Mouse (Mus musculus) heart, adult 11 months (tissue): Measurements from ENCODE around the gene Uqcc3.
A peak's percentile ranks its signal among the peaks of the same experiment; 100 is the strongest.
"Not testable (repeated sequence)": the region's sequence is repeated elsewhere in the genome, so short reads cannot be mapped to it uniquely, and the experiment has no call there.

Experiments used
- DNase-seq: peaks from one replicate; pipeline ENCODE4 v3.0.0; 2022

Uqcc3 gene

GRCm38 (mm10) chr19:8892829-8893766, 12.4 kb upstream of the Uqcc3 start, which contains the start of gene Ints5:
Ints5 (plus strand) TSS chr19:8893005.
- DNase-seq, result peak; percentile 98

GRCm38 (mm10) chr19:8888511-8889385, 8.0 kb upstream of the Uqcc3 start, which contains the start of the genes 1810009A15Rik and Gm49416:
1810009A15Rik (plus strand) TSS chr19:8888853.
Gm49416 (plus strand) TSS chr19:8888926.
- peak; percentile 100 for DNase-seq

DNA sequence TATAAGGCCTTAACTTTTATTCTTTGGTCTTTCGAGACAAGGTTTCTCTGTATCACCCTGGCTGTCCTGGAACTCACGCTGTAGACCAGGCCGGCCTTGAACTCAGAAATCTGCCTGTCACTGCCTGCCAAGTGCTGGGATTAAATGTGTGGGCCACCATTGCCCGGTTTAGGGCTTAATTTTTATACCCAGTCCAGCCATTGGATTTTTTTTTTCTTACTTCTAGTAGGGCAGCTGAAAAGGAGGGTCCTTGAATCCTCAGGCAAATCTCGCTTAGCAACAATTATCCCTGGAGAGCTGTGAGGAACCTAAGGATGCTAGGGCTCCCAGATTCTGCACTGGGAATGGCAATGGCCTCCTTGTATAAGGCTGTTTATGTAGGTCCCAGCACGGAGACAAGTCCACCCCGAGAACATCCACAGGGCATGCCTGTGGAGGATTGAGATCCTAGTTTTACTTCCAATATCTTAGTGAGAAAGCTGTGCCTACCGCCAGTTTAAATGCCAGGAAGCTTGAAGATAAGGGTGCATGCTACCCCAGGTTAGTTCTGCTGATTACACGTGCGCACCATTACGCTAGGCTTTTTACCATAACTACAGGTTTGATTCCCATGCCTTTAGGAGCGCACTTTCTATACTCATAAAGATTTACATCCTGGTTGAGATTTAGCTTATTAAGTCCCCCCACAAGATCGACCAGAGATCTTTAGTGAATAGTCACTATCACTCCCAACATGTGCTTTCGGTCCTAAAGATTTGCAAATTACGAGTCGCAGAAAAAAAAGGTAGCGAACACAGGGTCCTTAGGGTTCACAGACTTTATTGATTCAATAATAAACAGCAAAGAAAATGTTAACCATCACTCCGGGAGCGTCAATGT, 7.1 kb upstream of the Uqcc3 start:
- DNase-seq, result no peak

DNA sequence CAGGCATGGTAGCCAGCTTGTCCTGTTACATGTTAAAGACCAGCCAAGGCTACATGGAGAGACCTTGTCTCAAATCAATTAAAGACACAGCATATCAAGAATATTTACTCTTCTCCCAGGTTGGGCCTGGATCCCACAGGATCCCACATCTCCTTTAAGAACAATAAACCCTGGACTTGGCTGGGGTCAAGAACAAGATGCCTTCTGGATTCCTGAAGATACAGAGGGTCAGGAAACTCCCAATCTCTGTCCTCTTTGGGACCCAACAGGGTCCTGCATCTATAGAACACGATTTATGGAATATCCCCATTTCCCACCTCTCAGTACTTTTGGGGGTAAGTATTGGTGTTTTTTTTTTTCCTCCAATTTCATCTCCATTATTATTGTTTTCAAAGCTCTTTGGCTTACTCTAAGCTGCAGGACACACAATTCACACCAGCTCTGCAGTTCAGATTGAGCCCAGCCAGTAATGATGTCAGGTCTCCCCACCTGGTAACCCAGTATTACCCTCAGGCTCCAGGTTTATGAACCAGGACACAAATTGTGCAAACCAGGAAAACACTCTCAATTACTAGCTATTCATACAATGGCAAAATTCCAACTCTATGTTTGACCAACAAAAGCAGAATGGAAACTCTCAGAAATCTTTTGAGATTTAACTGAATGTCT, 6.3 kb upstream of the Uqcc3 start:
- DNase-seq, result no peak

DNA sequence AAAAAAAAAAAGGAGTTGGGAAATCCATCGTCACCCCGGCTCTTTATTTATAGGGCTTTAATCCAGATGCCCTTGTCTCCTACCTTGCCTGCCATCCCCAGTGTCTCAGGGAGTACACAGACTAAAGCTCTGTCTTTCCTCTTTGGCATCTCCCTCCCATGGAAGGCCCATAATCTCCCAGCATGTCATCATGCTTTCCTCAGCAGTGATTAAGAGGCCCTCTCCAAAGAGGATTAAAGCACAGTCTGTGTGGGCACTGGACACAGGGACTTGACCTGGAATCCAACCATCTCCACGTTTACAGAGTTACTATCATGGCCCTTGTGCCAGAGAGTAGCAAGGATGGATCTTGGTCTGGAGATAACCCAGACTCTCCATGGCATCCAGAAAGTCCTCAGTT, 2.9 kb upstream of the Uqcc3 start, which contains the start of the genes Lbhd1 and Gm49403:
Gene Lbhd1 (plus strand): TSS at position 117 of the 400 bp plus-strand sequence.
Gene Gm49403 (plus strand): TSS at position 315 of the 400 bp plus-strand sequence.
- DNase-seq, result no peak

- DNase-seq, result no peak
These were observed 290 bp upstream of the Uqcc3 start for GRCm38 (mm10) chr19:8881034-8881392.

- peak; percentile 88 for DNase-seq
These were observed 5.7 kb downstream of the Uqcc3 start for GRCm38 (mm10) chr19:8875031-8875430.

DNA sequence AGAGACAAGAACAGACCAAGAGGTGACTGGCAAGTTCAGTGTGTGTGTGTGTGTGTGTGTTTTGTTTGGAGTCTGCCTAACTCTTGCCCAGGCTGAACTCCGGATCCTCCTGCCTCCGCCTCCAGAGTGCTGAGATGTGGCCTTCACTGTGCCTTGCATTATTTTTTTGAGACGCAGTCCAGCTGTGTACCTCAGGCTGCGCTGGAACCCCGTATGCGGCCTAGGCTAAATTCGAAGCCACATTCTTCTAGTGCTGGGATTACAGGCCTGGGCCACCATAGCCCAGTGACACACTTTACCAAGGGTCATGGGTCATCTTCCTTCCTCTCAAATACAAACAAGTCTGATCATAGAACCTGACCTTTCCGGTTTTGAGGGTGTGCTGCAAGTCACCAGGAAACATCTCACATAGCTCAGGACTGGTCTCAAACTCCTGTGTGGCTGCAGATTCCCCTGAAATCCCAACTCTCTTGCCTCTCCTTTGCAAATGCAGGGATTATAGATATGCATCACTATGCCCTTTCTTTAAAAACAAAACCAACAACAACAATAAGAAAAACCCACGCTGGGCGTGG, 8.4 kb downstream of the Uqcc3 start:
- DNase-seq, result no peak

GRCm38 (mm10) chr19:8871267-8872186, 9.2 kb downstream of the Uqcc3 start, which contains the start of gene Ubxn1:
Ubxn1 (plus strand) TSS chr19:8871496.
- DNase-seq, result peak; percentile 100

- DNase-seq, result no peak
These were observed 9.9 kb downstream of the Uqcc3 start for GRCm38 (mm10) chr19:8870838-8871237.

DNA sequence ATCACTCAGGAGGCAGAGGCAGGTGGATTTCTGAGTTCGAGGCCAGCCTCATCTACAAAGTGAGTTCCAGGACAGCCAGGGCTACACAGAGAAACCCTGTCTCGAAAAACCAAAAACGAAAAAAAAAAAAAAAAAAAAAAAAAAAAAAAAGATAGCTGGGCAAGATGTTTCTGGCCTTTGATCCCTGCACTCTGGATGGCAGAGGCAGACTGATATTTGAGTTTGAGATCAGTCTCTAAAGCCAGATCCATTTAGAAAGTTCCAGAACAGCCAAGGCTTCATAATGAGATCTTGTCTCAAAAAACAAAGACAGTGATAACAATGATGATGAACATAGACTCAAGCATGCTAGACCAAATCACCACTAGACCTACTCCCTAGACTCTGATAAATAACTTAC, 10.3 kb downstream of the Uqcc3 start:
- DNase-seq, result not testable (repeated sequence)

GRCm38 (mm10) chr19:8864265-8864664, 16.5 kb downstream of the Uqcc3 start:
- DNase-seq, result no peak

DNA sequence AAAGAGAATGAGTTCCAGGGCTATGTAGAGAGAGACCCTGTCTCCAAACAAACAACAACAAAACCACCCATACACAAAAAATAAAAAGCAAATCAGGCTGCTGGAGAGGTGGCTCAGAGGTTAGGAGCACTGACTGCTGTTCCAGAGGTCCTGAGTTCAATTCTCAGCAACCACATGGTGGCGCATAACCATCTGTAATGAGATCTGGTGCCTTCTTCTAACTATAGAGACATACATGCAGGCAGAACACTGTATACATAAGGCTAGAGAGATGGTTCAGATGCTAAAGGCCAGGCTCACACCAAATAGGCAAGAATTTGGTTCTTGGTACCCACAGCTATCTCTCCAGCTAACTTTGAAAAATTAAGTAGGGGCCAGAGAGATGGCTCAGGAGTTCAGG, 21.7 kb downstream of the Uqcc3 start:
- no peak for DNase-seq

GRCm38 (mm10) chr19:8857689-8858088, 23.0 kb downstream of the Uqcc3 start:
- no peak for DNase-seq

DNA sequence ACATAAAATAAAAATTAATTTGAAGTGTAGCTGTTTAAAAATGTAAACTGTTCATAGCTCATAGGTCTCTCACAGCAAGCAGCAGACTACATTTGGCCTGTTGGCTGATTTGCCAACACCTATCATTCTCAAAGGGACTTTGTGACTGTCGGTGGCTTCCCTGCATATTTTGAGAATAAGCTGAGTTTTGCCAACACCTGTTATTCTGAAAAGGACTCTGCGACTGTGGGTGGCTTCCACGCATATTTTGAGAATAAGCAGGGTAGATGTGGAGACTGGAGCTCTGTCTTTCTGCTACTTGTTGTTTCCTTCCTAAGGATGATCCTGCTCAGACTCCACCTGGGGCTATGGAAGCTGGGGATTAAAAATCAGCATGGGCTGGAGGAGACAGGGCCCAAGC, 27.6 kb downstream of the Uqcc3 start:
- no peak for DNase-seq

GRCm38 (mm10) chr19:8852236-8852928, 28.3 kb downstream of the Uqcc3 start:
- DNase-seq, result peak; percentile 96

GRCm38 (mm10) chr19:8851639-8852038, 29.1 kb downstream of the Uqcc3 start:
- no peak for DNase-seq

DNA sequence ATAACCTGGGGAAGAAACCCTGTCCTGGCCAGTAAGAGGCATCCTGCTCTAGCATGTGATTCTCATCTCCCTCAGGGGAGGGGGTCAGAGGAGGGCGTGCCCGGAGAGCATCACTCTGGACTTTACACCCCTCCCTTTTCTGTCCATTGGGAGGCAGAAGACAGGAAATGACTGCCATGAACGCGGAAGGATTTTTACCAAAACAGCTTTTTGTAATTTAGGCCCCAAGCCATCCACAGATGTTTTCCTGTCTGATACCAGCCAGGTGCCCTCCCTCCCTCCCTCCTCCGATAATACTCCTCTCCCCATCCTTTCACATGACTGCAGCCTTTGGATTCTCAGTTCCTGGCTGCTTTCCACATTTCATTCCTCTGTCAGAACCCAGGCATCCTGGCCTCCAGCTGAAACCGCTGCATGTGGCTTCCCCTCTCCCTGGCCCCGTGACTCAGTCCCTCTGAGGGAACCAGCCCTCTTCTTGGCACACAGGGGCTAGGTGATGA, 30.3 kb downstream of the Uqcc3 start, which contains the start of gene Lrrn4cl:
Gene Lrrn4cl (plus strand): TSS at position 367 of the 500 bp plus-strand sequence.
- peak; percentile 98 for DNase-seq

DNA sequence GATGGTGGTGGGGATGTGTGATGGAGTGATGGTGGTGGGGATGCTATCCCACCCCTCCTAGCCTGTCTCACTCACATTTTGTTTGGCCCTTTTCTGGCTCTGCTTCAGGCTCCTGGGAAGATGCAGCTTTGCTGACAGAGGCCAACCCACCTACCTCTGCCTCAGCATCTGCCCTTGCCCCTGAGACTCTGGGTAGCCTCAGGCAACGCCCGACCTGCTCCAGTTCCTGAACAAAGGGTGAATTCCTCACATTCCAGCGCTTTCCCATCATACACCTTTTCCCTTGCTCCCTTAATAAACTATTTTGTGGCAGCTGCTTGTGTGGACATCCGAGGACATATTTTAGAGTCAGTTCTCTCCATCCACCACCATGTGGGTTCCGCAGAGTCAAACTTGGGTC, 32.4 kb downstream of the Uqcc3 start:
- DNase-seq, result no peak
